Mouse (Mus musculus): Measurements from ENCODE around the gene Magi2. TPM values are rescaled to one million over a fixed set of nuclear protein-coding genes. Genes with fewer than 3 reads are reported as not detected.
"Not testable (repeated sequence)": the region's sequence is repeated elsewhere in the genome, so short reads cannot be mapped to it uniquely, and the experiment has no call there.

Magi2 gene
- polyA plus RNA-seq, 1 experiment from 2014 or later: 22.7 TPM

DNA sequence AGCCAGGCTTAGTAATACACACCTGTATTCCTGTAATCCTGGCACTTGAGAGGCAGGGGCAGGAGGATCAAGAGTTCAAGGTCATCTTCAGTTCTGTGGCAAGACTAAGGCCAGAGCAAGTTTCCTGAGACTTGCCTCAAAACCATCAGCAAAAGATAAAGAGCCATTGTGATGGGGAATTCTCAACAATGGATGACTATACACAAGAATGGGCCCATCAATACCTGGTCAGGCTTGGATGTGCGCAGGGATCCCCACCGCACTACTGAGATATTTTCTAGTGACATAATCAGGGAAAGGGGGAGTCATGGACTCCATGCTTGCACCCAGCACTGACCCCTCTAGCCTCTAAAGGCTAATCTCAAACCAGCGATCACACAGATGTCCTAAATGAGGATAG is 1465.4 kb downstream of the Magi2 start:
- 94% methylated on average over 3 of the region's 3 CpGs for WGBS
- H3K27ac ChIP-seq (ENCODE audit: low read depth, low read length): no peak overlapping the region
- H3K36me3 ChIP-seq (ENCODE audit: control insufficient read depth, insufficient read depth, low read length): peaks cover 4% of the 10 kb centered on the region
- peaks cover 8% of the 10 kb centered on the region for H3K9me3 ChIP-seq (ENCODE audit: control insufficient read depth, low read length)
- no peak overlapping the region for H3K4me2 ChIP-seq (ENCODE audit: low read length)
- H3K27me3 ChIP-seq (replicated peaks; ENCODE audit: control insufficient read depth, insufficient read depth, low read length): no peaks in the 10 kb centered on the region
- H3K4me3 ChIP-seq (ENCODE audit: low read length): no peak overlapping the region
- no peak overlapping the region for H3K9ac ChIP-seq (ENCODE audit: low read depth, low read length)
- H3K4me1 ChIP-seq (ENCODE audit: control insufficient read depth, insufficient read depth, low read depth, low read length): no peaks in the 10 kb centered on the region
- ATAC-seq: no peak

DNA sequence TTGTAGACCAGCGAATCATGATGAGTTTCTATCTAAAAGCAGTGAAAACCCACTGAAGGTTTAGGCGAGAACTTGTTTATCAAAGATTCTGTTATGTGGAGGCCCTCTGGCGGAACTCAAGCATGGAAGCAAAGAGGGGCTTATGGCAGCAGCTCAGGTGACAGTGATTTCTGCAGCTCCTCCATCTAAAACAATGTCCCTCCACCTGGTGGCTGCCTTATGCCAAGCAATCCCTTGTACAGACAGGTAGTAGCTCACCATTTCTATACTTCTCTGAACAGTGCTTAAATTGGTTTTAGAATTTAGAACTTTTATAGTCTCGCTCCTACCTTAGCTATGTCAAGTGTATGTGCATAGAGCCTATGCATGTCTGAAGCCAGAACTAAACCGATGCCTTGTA is 1472.3 kb downstream of the Magi2 start:
- H3K4me2 ChIP-seq (ENCODE audit: low read length): no peak overlapping the region
- H3K9me3 ChIP-seq (ENCODE audit: control insufficient read depth, low read length): peaks cover 2% of the 10 kb centered on the region; the same call in 1 of the 2 replicates
- H3K4me1 ChIP-seq (ENCODE audit: control insufficient read depth, insufficient read depth, low read depth, low read length): peaks cover 8% of the 10 kb centered on the region
- H3K9ac ChIP-seq (ENCODE audit: low read depth, low read length): no peak overlapping the region
- ATAC-seq: no peak
- WGBS: 83% methylated on average over 5 of the region's 5 CpGs
- no peaks in the 10 kb centered on the region for H3K36me3 ChIP-seq (ENCODE audit: control insufficient read depth, insufficient read depth, low read length)
- H3K27me3 ChIP-seq (replicated peaks; ENCODE audit: control insufficient read depth, insufficient read depth, low read length): no peaks in the 10 kb centered on the region
- no peak overlapping the region for H3K27ac ChIP-seq (ENCODE audit: low read depth, low read length)
- no peak overlapping the region for H3K4me3 ChIP-seq (ENCODE audit: low read length)

DNA sequence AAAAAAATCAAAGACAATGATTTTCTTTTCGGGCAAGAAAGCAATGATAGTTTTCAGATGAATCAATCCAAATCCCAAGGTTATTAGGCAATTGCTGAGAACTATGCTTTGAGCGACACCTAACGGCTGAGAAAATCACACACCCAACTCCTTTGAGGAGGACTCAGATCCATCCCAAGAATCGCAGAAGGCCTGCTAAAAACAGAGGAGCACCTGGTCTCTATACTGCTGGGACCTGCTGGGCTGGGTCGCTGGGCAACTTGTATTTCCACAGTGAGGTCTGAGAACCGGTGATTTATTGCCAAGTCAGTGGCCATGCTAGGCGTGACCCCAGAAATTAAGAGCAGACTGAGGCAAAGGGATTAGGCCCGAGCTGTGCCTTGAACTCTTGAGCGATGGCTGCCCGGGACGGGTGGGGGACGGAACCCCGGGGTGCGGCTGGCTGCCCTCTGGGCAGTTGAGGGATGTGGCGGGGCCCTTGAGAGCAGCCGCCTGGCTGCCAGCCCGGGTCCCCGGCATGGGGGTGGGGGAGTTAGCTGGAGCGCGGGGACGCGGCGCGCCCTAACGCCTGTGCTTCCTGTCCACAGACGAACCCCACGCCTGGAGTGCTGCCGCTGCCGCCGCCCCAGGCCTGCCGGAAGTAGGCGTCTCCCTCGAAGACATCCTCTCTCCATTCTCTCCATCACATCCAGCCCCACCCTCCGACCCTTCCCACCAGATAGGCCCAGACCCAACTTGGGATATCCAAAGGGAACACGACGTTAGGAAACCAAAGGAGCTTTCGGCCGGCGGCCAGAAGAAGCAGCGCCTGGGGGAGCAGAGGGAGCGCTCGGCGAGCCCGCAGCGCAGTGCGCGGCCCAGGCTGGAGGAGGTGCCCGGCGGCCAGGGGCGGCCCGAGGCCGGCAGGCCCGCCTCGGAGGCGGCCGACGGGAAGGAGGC is 1474.9 kb downstream of the Magi2 start:
- WGBS: 1% methylated on average over 38 of the region's 57 CpGs
- Histone ChIP-seq H3K27me3 (replicated peaks; ENCODE audit: control insufficient read depth, insufficient read depth, low read length) (no peaks in the 10 kb centered on the region), H3K27ac (ENCODE audit: low read depth, low read length) (peak overlapping the region; percentile 97), H3K9ac (ENCODE audit: low read depth, low read length) (peak overlapping the region; percentile 91), H3K4me2 (ENCODE audit: low read length) (peak overlapping the region; percentile 76), H3K9me3 (ENCODE audit: control insufficient read depth, low read length) (no peaks in the 10 kb centered on the region), H3K4me3 (ENCODE audit: low read length) (peak overlapping the region; percentile 71), H3K36me3 (ENCODE audit: control insufficient read depth, insufficient read depth, low read length) (no peaks in the 10 kb centered on the region), H3K4me1 (ENCODE audit: control insufficient read depth, insufficient read depth, low read depth, low read length) (peaks cover 8% of the 10 kb centered on the region)
- ATAC-seq: peak; percentile 94

DNA sequence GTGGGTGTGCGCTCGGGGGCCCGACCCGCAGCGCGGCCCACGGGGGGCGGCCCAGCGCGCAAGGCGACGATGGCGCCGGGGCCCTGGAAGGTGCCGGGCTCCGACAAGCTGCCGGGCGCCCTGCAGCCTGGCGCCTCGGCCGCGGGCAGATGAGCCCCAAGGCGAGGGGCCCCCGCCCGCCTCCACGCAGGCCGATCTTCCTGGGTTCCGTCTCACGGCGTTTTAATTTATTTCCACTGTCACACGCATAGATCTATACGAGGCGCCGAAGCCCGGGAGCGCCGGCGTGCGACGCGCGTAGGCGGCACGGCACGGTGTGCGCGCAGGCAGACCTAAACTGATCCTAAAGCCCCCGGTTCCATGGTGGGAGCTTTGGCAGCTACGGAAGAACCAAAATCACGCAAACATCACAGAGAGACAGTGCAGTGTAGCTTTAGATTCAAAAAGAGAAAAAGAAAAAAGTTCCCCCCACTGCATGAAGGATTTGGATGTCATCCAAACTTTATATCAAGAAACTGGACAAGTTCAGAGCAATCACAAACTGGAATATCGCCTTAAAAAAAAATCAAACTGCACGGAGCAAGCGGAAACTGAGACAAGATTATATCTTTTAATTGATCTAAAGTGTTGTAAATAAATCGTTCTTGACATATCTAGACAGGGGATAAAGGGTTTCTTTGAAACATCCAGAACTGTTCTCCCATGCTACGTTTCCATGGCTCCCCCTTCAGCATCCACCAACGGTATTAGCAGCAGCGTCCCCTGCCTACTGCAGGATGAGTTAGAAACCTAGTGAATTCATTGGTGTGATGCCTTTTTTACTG is 1475.9 kb downstream of the Magi2 start:
- Histone ChIP-seq H3K9ac (ENCODE audit: low read depth, low read length) (peak overlapping the region; percentile 91), H3K4me2 (ENCODE audit: low read length) (peak overlapping the region; percentile 76), H3K4me3 (ENCODE audit: low read length) (peak overlapping the region; percentile 71), H3K9me3 (ENCODE audit: control insufficient read depth, low read length) (no peaks in the 10 kb centered on the region), H3K36me3 (ENCODE audit: control insufficient read depth, insufficient read depth, low read length) (no peaks in the 10 kb centered on the region), H3K27me3 (replicated peaks; ENCODE audit: control insufficient read depth, insufficient read depth, low read length) (no peaks in the 10 kb centered on the region), H3K4me1 (ENCODE audit: control insufficient read depth, insufficient read depth, low read depth, low read length) (peaks cover 8% of the 10 kb centered on the region), H3K27ac (ENCODE audit: low read depth, low read length) (peak overlapping the region; percentile 97)
- ATAC-seq: peak; percentile 51
- 1% methylated on average over 43 of the region's 57 CpGs for whole genome bisulfite sequencing

DNA sequence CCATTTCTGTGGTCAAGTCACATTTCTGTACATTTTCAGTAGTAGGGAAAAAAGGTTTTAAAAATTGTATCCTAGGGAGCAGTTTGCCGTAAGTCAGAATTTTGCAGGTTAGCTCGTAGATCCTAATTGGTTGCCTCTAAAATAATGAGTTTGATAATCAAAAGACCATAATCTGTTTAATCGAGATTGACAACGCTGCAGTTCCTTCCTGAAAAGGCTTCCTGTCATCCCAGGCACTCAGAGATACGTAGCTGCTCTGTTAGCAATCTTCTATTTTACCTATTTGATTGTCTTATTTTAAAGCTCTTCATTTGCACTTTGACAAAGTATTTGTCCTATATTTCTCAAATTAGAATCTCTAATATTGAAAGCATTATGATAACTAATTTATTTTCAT is 1476.5 kb downstream of the Magi2 start:
- no peaks in the 10 kb centered on the region for H3K27me3 ChIP-seq (replicated peaks; ENCODE audit: control insufficient read depth, insufficient read depth, low read length)
- H3K4me1 ChIP-seq (ENCODE audit: control insufficient read depth, insufficient read depth, low read depth, low read length): peaks cover 8% of the 10 kb centered on the region
- WGBS: 52% methylated on average over 5 of the region's 5 CpGs
- H3K9ac ChIP-seq (ENCODE audit: low read depth, low read length): no peak overlapping the region
- H3K36me3 ChIP-seq (ENCODE audit: control insufficient read depth, insufficient read depth, low read length): no peaks in the 10 kb centered on the region
- no peak overlapping the region; the same call in 1 of the 2 replicates for H3K4me3 ChIP-seq (ENCODE audit: low read length)
- no peaks in the 10 kb centered on the region for H3K9me3 ChIP-seq (ENCODE audit: control insufficient read depth, low read length)
- H3K27ac ChIP-seq (ENCODE audit: low read depth, low read length): no peak overlapping the region
- peak overlapping the region; percentile 76 for H3K4me2 ChIP-seq (ENCODE audit: low read length)
- no peak for ATAC-seq

DNA sequence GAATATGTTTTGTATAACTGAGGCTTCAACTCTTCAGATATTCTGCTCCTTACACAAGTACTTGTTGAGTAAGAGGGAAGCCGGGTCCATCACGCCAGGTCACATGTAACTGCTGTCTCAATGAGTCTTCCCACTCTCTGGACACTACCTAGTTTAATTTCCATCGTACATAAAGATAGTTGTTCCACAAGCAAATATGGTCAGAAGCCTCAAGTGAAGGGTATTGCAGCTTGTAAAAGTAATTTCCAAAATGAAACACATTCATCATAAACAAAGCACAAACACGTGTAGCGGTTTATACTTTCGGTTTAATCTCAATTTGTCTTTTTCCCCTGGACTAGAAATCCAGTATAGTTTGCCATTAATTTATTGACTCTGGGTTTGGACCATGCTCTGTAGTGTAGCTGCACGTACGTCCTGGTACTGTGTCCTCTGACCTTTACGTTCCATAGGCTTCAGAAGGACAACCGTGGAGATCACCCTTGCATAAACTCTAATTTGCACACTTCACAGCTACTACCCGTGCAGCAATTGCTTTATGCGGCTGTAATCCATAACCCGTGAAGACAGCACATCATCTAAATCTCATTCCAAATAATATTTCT is 1477.2 kb downstream of the Magi2 start:
- Histone ChIP-seq H3K4me2 (ENCODE audit: low read length) (no peak overlapping the region), H3K27ac (ENCODE audit: low read depth, low read length) (no peak overlapping the region), H3K9me3 (ENCODE audit: control insufficient read depth, low read length) (no peaks in the 10 kb centered on the region), H3K4me1 (ENCODE audit: control insufficient read depth, insufficient read depth, low read depth, low read length) (peaks cover 8% of the 10 kb centered on the region), H3K36me3 (ENCODE audit: control insufficient read depth, insufficient read depth, low read length) (no peaks in the 10 kb centered on the region), H3K9ac (ENCODE audit: low read depth, low read length) (no peak overlapping the region), H3K27me3 (replicated peaks; ENCODE audit: control insufficient read depth, insufficient read depth, low read length) (no peaks in the 10 kb centered on the region), H3K4me3 (ENCODE audit: low read length) (no peak overlapping the region)
- 76% methylated on average over 13 of the region's 13 CpGs for WGBS
- ATAC-seq: no peak

DNA sequence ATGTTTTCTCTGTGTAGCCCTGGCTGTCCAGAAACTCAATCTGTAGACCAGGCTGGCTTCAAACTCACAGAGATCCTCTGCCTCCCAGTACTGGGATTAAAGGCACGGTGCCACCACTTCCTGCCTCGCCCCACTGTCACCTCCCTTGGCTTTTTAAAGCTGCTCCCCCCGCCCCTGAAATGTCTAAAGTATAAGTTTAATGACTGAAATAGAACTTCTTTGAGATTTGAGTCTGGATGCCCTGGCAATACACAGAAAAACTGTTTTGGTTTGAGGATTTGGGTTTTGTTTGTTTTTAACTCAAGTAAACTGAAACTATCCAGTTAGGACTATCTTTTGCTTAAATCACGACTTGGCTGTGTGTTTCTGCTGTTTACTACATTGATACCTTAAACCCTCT is 1478.0 kb downstream of the Magi2 start:
- Histone ChIP-seq H3K36me3 (ENCODE audit: control insufficient read depth, insufficient read depth, low read length) (no peaks in the 10 kb centered on the region), H3K27me3 (replicated peaks; ENCODE audit: control insufficient read depth, insufficient read depth, low read length) (no peaks in the 10 kb centered on the region), H3K9me3 (ENCODE audit: control insufficient read depth, low read length) (no peaks in the 10 kb centered on the region), H3K4me1 (ENCODE audit: control insufficient read depth, insufficient read depth, low read depth, low read length) (peaks cover 8% of the 10 kb centered on the region), H3K9ac (ENCODE audit: low read depth, low read length) (no peak overlapping the region), H3K4me3 (ENCODE audit: low read length) (no peak overlapping the region), H3K27ac (ENCODE audit: low read depth, low read length) (no peak overlapping the region), H3K4me2 (ENCODE audit: low read length) (no peak overlapping the region)
- WGBS: 59% methylated on average over 4 of the region's 4 CpGs
- ATAC-seq: no peak

DNA sequence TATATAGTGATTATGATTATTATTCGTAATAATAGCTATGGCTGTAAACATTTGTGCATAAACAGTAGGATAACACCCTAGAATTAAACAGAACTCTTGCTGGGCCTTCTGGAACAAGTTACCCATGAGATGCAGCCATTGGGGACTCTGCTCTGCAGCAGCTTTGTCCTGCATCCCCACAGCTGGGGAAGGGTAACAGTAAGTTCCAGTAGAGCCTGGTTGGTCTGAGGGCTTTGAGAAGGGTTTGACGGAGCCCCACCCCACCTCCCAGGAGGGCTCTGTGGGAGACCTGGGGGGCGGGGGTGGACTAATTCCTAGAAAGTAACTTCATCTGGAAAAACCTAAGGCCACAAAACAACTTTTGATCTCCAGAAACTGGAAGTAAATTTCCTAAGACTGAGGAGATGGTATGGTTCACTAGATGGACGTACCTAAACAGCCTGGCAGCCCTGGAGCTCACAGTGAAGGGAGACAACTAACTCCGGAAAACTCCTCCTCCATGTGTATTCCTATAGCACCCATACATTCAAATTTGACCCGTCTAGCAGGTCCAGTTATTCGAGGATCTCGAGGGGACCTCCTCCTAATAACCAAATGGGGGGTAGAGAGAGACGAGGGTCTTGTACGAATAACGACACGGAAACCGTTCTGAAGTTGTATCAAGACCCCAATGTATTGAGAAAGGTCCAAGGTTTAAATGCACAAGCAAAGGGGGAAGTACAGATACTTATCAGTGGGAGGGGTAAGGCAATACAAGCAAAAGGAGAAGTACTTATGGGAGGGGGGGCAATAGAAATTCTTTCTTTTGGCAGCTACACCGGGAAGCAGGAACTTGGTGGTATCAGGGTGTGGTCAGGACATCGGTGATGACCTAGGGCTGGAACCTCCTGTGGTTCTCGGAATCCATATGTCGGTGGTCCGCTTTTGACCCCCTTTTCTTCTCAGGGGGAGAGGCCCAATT is 1479.8 kb downstream of the Magi2 start:
- H3K9me3 ChIP-seq (ENCODE audit: control insufficient read depth, low read length); H3K4me1 ChIP-seq (ENCODE audit: control insufficient read depth, insufficient read depth, low read depth, low read length); H3K9ac ChIP-seq (ENCODE audit: low read depth, low read length); H3K27me3 ChIP-seq (replicated peaks; ENCODE audit: control insufficient read depth, insufficient read depth, low read length); H3K4me3 ChIP-seq (ENCODE audit: low read length); H3K4me2 ChIP-seq (ENCODE audit: low read length); H3K27ac ChIP-seq (ENCODE audit: low read depth, low read length); H3K36me3 ChIP-seq (ENCODE audit: control insufficient read depth, insufficient read depth, low read length); ATAC-seq: not testable (repeated sequence)
- 90% methylated on average over 9 of the region's 18 CpGs for WGBS

Data from hindbrain, embryonic 16.5 days (tissue).